Mouse (Mus musculus): ENCODE measurements around the gene Unc5a. TPM values are rescaled to one million over a fixed set of nuclear protein-coding genes. Genes with fewer than 3 reads are reported as not detected.

The Unc5a gene
- 0.55 and 0.56 TPM in 2 replicates for polyA plus RNA-seq (2015; fragmentation: Nextera tagmentation; extraction: Ambion mirVana)

DNA sequence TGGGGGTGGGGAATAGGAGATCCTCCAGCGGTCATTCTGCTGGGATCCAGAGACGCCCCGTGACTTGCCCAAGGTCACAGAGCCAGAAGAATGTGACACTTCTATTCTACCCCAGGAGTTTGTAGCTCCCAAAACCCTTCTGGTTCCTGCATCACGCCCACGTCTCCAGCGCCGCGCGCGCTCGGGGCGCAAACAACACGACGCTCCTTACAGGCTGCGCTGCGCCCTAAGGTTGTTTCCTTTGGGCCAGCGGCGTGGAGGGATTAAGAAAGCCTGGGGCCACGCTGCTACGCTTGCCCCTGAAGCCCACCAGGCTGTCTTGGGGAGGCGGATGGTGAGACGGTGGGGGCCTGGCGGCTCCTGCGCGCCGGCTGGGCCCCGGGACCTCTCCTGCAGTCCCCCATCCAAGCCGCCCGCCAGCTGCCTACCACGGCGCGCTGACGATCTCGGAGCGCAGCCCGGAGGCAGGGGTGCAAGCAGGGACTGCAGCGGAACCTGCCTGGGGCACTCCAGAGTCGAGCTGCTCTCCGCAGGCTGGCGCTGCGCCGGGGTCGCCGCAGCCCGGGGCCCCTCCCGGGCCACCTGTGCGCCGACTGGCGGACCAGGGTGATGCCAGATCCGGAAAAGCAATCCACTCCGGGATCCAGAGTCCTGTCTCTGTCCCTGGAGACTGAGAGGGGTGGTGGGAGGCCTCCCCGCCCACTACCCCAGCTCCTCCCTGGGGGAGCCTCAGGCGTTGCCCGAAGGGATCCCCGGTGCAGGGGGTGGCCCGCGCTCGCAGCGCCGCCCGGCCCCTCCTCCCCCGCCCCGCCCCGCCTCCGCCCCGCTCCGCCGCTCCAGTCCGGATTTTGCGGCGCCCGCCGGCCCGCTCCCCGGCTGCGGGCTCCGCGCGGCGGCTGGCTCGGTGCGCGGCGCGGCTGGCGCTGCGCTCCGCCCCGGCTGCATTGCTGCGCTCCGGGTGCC is at the start of gene Unc5a:
Gene Unc5a (plus strand): TSS at position 881 of the 963 bp plus-strand sequence.
- ATAC-seq: peak; percentile 47; the same call in 1 of the 2 replicates
- peak within 1 kb of the TSS; percentile 73 for H3K4me2 ChIP-seq (ENCODE audit: low read depth, low read length)
- H3K4me1 ChIP-seq (ENCODE audit: insufficient read depth): peaks cover 4% of the 10 kb centered on the region; the same call in 1 of the 2 replicates
- TF ChIP-seq CTCF (IDR thresholded peaks at IDR 0.05; ENCODE audit: low read depth) (no peak), EP300 (IDR thresholded peaks at IDR 0.05; ENCODE audit: low read depth) (no peak)
- 3% methylated on average over 61 of the region's 91 CpGs for WGBS (ENCODE audit: insufficient replicate concordance)
- peak; percentile 28 for DNase-seq
- peak within 1 kb of the TSS; percentile 53 for H3K4me3 ChIP-seq (ENCODE audit: low read depth, low read length)
- H3K27ac ChIP-seq (ENCODE audit: low read depth): no peak within 1 kb of the TSS
- peaks cover 64% of the 10 kb centered on the region for H3K27me3 ChIP-seq (ENCODE audit: insufficient read depth, low read length)
- H3K36me3 ChIP-seq (replicated peaks; ENCODE audit: insufficient read depth, low read length): no peaks in the 10 kb centered on the region
- no peaks in the 10 kb centered on the region for H3K9me3 ChIP-seq (ENCODE audit: low read length)
- H3K9ac ChIP-seq (replicated peaks): 0 out of 2 replicates have a peak within 1 kb of the TSS, but pooled peaks have one; percentile 34

DNA sequence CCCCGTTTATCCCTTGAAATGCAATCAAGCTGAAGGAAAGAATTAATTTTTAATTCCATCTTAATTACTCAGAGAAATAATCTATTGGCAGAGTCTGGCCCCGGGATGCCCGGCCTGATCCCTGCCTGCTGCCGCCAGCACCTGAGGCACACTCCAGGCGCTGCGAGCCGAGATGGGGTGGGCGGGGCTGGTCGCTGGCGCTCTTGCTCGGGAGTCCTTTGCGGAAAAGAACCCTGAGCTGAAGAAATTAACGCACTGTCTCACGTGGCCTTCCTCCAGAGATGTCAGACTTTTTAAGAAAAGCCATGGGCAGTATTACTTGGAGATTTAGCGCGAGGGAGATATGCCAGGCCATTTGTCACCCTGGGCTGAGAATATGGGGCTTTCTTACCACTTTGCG is 37.2 kb upstream of the Unc5a start:
- Histone ChIP-seq H3K4me1 (ENCODE audit: insufficient read depth) (no peaks in the 10 kb centered on the region), H3K4me3 (ENCODE audit: low read depth, low read length) (no peak overlapping the region), H3K4me2 (ENCODE audit: low read depth, low read length) (no peak overlapping the region), H3K9me3 (ENCODE audit: low read length) (no peaks in the 10 kb centered on the region), H3K27me3 (ENCODE audit: insufficient read depth, low read length) (peaks cover 15% of the 10 kb centered on the region; the same call in 1 of the 2 replicates), H3K36me3 (replicated peaks; ENCODE audit: insufficient read depth, low read length) (no peaks in the 10 kb centered on the region), H3K27ac (ENCODE audit: low read depth) (no peak overlapping the region), H3K9ac (replicated peaks) (no peak overlapping the region)
- DNase-seq (no peak), ATAC-seq (no peak)
- 8% methylated on average over 17 of the region's 17 CpGs for WGBS (ENCODE audit: insufficient replicate concordance)
- TF ChIP-seq EP300 (IDR thresholded peaks at IDR 0.05; ENCODE audit: low read depth): no peak

GRCm38 (mm10) chr13:54912894-54913621 is 36.2 kb upstream of the Unc5a start:
- H3K4me3 ChIP-seq (ENCODE audit: low read depth, low read length): no peak overlapping the region
- TF ChIP-seq EP300 (IDR thresholded peaks at IDR 0.05; ENCODE audit: low read depth) (no peak), CTCF (IDR thresholded peaks at IDR 0.05; ENCODE audit: low read depth) (no peak)
- 21% methylated on average over 16 of the region's 16 CpGs for WGBS (ENCODE audit: insufficient replicate concordance)
- ATAC-seq (no peak), DNase-seq (no peak)
- no peak overlapping the region for H3K9ac ChIP-seq (replicated peaks)
- 0 out of 2 replicates have a peak, but pooled peaks cover 11% of the 10 kb centered on the region for H3K27me3 ChIP-seq (ENCODE audit: insufficient read depth, low read length)
- no peaks in the 10 kb centered on the region for H3K36me3 ChIP-seq (replicated peaks; ENCODE audit: insufficient read depth, low read length)
- H3K4me2 ChIP-seq (ENCODE audit: low read depth, low read length): no peak overlapping the region
- H3K9me3 ChIP-seq (ENCODE audit: low read length): no peaks in the 10 kb centered on the region
- H3K27ac ChIP-seq (ENCODE audit: low read depth): no peak overlapping the region
- no peaks in the 10 kb centered on the region for H3K4me1 ChIP-seq (ENCODE audit: insufficient read depth)

GRCm38 (mm10) chr13:54916644-54917043 is 32.6 kb upstream of the Unc5a start:
- H3K4me1 ChIP-seq (ENCODE audit: insufficient read depth): no peaks in the 10 kb centered on the region
- TF ChIP-seq EP300 (IDR thresholded peaks at IDR 0.05; ENCODE audit: low read depth): no peak
- no peak for TF ChIP-seq CTCF (IDR thresholded peaks at IDR 0.05; ENCODE audit: low read depth)
- no peak overlapping the region for H3K4me2 ChIP-seq (ENCODE audit: low read depth, low read length)
- H3K9ac ChIP-seq (replicated peaks): no peak overlapping the region
- H3K27me3 ChIP-seq (ENCODE audit: insufficient read depth, low read length): 0 out of 2 replicates have a peak, but pooled peaks cover 5% of the 10 kb centered on the region
- H3K9me3 ChIP-seq (ENCODE audit: low read length): no peaks in the 10 kb centered on the region
- H3K36me3 ChIP-seq (replicated peaks; ENCODE audit: insufficient read depth, low read length): no peaks in the 10 kb centered on the region
- DNase-seq (no peak), ATAC-seq (no peak)
- 39% methylated on average over 5 of the region's 5 CpGs for WGBS (ENCODE audit: insufficient replicate concordance)
- H3K4me3 ChIP-seq (ENCODE audit: low read depth, low read length): no peak overlapping the region
- H3K27ac ChIP-seq (ENCODE audit: low read depth): no peak overlapping the region

DNA sequence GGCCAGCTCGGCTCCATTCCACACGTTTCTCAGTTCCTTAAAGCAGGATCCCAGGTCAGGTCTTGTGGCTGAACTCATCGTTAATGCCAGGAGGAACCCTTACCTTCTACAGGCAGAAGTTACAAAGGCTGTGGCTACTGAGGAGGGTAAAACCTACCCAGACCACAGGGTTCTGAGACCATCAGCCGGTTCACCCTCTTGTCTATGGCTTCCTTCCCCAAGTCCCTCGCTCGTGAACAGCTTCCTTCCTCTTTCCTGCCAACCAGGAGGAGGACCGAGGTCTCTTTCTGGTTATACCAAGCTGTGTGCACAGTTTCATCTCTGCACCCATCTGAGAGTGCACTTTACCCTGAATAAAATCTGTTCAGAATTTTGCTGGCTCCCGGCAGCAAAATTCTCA is 30.3 kb upstream of the Unc5a start:
- Histone ChIP-seq H3K27me3 (ENCODE audit: insufficient read depth, low read length) (no peaks in the 10 kb centered on the region), H3K36me3 (replicated peaks; ENCODE audit: insufficient read depth, low read length) (no peaks in the 10 kb centered on the region), H3K4me2 (ENCODE audit: low read depth, low read length) (no peak overlapping the region), H3K9me3 (ENCODE audit: low read length) (no peaks in the 10 kb centered on the region), H3K9ac (replicated peaks) (no peak overlapping the region), H3K27ac (ENCODE audit: low read depth) (no peak overlapping the region), H3K4me3 (ENCODE audit: low read depth, low read length) (no peak overlapping the region), H3K4me1 (ENCODE audit: insufficient read depth) (no peaks in the 10 kb centered on the region)
- ATAC-seq (no peak), DNase-seq (no peak)
- TF ChIP-seq CTCF (IDR thresholded peaks at IDR 0.05; ENCODE audit: low read depth): no peak
- no peak for TF ChIP-seq EP300 (IDR thresholded peaks at IDR 0.05; ENCODE audit: low read depth)
- 14% methylated on average over 8 of the region's 8 CpGs for WGBS (ENCODE audit: insufficient replicate concordance)

GRCm38 (mm10) chr13:54919666-54920065 is 29.5 kb upstream of the Unc5a start:
- H3K4me2 ChIP-seq (ENCODE audit: low read depth, low read length): no peak overlapping the region
- H3K9me3 ChIP-seq (ENCODE audit: low read length): no peaks in the 10 kb centered on the region
- 42% methylated on average over 5 of the region's 5 CpGs for WGBS (ENCODE audit: insufficient replicate concordance)
- no peaks in the 10 kb centered on the region for H3K36me3 ChIP-seq (replicated peaks; ENCODE audit: insufficient read depth, low read length)
- no peaks in the 10 kb centered on the region for H3K4me1 ChIP-seq (ENCODE audit: insufficient read depth)
- no peak overlapping the region for H3K4me3 ChIP-seq (ENCODE audit: low read depth, low read length)
- ATAC-seq (no peak), DNase-seq (no peak)
- H3K27ac ChIP-seq (ENCODE audit: low read depth): no peak overlapping the region
- no peak overlapping the region for H3K9ac ChIP-seq (replicated peaks)
- no peaks in the 10 kb centered on the region for H3K27me3 ChIP-seq (ENCODE audit: insufficient read depth, low read length)
- TF ChIP-seq EP300 (IDR thresholded peaks at IDR 0.05; ENCODE audit: low read depth) (no peak), CTCF (IDR thresholded peaks at IDR 0.05; ENCODE audit: low read depth) (no peak)

Measured in liver, postnatal 0 days (tissue).